Mouse (Mus musculus) brown adipose tissue, adult 24 weeks (tissue): ENCODE results near the gene Ldhb. TPM values are rescaled to one million over a fixed set of nuclear protein-coding genes. Genes with fewer than 3 reads are reported as not detected.
A peak's percentile ranks its signal among the peaks of the same experiment; 100 is the strongest.
"Not testable (repeated sequence)": the region's sequence is repeated elsewhere in the genome, so short reads cannot be mapped to it uniquely, and the experiment has no call there.

Experiments used
- H3K27ac ChIP-seq: fragments of 200-500 bp; replicated peaks from 2 replicates; pipeline ENCODE4 v1.5.1; 2012; ENCODE audit warnings: low read depth, mild to moderate bottlenecking, low read length
- H3K4me1 ChIP-seq: fragments of 200-500 bp; 2 replicates; pipeline ENCODE4 v1.6.1; 2012; ENCODE audit warnings: low read length, mixed read lengths; ENCODE audit not compliant: control insufficient read depth, insufficient read depth, insufficient read length
- H3K4me3 ChIP-seq: fragments of 200-500 bp; 2 replicates; pipeline ENCODE4 v1.5.1; 2012; ENCODE audit warnings: low read depth, mild to moderate bottlenecking, low read length, moderate library complexity; ENCODE audit not compliant: insufficient read depth
- polyA plus RNA-seq: library from polyadenylated mRNA; stranded (reverse); fragments of >200 nt; gene quantifications from 2 replicates; pipeline ENCODE4 v1.2.4, GENCODE M21; 2012; ENCODE audit not compliant: missing spikeins, insufficient read depth, insufficient read length

The Ldhb gene
- polyA plus RNA-seq, 1 experiment, result 1,125 TPM

- Histone ChIP-seq H3K27ac (no peak overlapping the region), H3K4me3 (no peak overlapping the region)
Observed at GRCm38 (mm10) chr6:142529680-142530079, 21.9 kb upstream of the Ldhb start.

DNA sequence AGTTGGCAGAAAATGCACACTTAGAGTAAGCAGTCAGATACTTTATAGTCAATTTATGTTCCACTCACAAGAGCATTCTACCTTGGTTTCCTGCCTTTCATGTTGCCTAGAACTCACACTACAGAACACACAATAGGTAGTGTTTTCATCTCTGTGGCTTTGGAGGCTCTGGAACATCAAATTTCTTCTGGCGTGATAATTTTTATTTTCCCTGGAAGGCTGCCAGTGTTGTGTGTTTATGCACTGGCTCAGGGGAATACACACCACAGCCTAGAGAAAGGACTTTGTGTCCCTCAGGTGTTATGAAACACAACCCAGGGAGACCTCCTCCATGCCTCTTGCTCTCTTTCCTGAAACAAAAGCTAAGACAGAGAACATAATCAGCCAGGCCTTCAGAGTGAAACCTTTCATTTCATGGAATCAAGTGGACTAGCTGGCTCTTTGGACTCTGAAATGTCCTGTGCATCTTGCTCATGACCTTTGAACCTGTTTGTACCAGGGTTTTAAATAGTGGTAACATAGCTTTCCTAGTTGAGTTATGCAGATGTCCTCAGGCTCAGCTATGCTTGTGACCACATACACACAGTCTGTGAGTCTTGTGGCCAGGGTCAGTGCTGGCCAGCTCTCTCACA, 20.3 kb upstream of the Ldhb start:
- Histone ChIP-seq H3K27ac (no peak overlapping the region; the same call in 1 of the 2 replicates), H3K4me1 (no peaks in the 10 kb centered on the region), H3K4me3 (no peak overlapping the region)

More at GRCm38 (mm10) chr6:142529680-142530079, 21.9 kb upstream of the Ldhb start:
- H3K4me1 ChIP-seq, result no peaks in the 10 kb centered on the region

DNA sequence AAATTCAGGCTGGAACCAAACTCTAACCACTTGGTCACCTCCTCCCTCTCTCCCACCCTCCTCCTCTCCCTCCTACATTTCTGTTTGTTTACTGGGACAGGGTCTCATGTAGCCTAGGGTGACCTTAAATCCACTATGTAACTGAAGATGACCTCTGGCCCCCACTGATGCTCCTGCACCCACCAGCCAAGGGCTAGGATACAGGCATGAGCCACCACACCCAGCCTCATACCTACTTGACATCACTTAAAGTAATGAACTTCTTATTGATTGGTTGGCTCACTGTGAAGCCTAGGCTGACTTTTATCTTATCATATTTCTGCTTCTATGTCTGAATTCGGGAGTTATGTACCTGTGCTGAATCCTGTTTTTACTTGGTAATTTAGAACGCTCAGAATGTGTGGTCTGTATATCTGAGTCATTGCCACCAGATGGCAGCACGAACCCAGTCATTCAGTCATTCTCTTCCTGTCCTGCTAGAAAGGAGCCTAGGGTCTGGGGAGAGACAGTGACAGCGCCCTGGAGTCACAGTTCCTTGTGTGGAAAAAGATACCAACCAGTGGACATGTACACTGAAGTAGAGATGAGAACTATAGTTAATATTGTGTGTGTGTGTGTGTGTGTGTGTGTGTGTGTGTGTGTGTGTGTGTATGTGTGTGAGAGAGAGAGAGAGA, 17.0 kb upstream of the Ldhb start:
- no peak overlapping the region for H3K27ac ChIP-seq
- H3K4me3 ChIP-seq, result no peak overlapping the region
- no peaks in the 10 kb centered on the region for H3K4me1 ChIP-seq

- Histone ChIP-seq H3K4me3 (no peak overlapping the region), H3K27ac (no peak overlapping the region), H3K4me1 (no peaks in the 10 kb centered on the region)
Observed at GRCm38 (mm10) chr6:142521591-142522110, 13.9 kb upstream of the Ldhb start.

DNA sequence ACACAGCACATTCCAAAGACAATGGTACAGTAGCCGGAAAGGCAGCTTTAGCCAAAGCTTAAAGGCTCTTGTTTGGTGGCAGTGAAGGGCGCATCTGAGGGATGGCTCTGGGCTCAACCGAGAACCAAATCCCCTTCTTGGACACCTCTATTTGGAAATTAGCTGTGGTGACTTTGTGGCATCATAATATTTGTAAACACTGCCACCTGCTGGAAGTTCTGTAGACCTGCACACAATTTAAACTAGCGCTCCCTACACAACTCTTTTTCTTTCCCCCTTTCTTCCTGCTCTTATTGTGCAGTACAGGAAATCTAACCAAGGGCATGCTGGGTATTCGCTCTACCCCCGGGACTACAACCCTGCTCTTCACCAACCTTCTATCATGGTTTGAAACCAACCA, 11.4 kb upstream of the Ldhb start:
- H3K4me3 ChIP-seq, result no peak overlapping the region
- H3K27ac ChIP-seq, result no peak overlapping the region
- no peaks in the 10 kb centered on the region for H3K4me1 ChIP-seq

GRCm38 (mm10) chr6:142515379-142515778, 7.6 kb upstream of the Ldhb start:
- H3K4me1 ChIP-seq, H3K27ac ChIP-seq, H3K4me3 ChIP-seq: not testable (repeated sequence)

DNA sequence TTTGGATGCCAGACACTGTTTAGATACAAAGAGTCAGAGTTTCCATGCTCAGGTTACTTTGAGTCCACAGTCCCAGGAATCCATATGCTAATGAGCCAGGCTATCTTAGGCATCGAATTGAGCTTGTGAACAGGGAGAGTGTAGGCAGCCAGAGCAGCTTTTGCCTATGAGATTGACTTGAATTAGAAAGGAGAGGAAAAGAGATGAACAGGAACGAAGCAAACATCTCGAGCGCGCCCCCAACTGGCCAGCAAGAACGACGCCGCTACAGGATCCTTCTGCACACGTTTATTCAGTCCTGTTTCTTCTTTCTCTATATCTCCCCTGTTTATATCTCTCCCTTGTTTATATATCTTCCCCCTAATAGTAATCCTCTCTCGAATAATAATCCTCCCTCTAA, 7.2 kb upstream of the Ldhb start:
- no peak overlapping the region for H3K4me3 ChIP-seq
- no peak overlapping the region for H3K27ac ChIP-seq
- H3K4me1 ChIP-seq, result no peaks in the 10 kb centered on the region

- Histone ChIP-seq H3K27ac (no peak overlapping the region), H3K4me3 (no peak overlapping the region), H3K4me1 (peaks cover 3% of the 10 kb centered on the region; the same call in 1 of the 2 replicates)
Observed at GRCm38 (mm10) chr6:142512902-142513301, 5.1 kb upstream of the Ldhb start.

GRCm38 (mm10) chr6:142511516-142512135, 3.9 kb upstream of the Ldhb start:
- Histone ChIP-seq H3K27ac (no peak overlapping the region), H3K4me3 (no peak overlapping the region)

GRCm38 (mm10) chr6:142508663-142509062, 906 bp upstream of the Ldhb start:
- no peak overlapping the region for H3K4me3 ChIP-seq
- H3K4me1 ChIP-seq, result peaks cover 3% of the 10 kb centered on the region; the same call in 1 of the 2 replicates
- peak overlapping the region; percentile 80 for H3K27ac ChIP-seq

More at GRCm38 (mm10) chr6:142511516-142512135, 3.9 kb upstream of the Ldhb start:
- peaks cover 3% of the 10 kb centered on the region; the same call in 1 of the 2 replicates for H3K4me1 ChIP-seq

DNA sequence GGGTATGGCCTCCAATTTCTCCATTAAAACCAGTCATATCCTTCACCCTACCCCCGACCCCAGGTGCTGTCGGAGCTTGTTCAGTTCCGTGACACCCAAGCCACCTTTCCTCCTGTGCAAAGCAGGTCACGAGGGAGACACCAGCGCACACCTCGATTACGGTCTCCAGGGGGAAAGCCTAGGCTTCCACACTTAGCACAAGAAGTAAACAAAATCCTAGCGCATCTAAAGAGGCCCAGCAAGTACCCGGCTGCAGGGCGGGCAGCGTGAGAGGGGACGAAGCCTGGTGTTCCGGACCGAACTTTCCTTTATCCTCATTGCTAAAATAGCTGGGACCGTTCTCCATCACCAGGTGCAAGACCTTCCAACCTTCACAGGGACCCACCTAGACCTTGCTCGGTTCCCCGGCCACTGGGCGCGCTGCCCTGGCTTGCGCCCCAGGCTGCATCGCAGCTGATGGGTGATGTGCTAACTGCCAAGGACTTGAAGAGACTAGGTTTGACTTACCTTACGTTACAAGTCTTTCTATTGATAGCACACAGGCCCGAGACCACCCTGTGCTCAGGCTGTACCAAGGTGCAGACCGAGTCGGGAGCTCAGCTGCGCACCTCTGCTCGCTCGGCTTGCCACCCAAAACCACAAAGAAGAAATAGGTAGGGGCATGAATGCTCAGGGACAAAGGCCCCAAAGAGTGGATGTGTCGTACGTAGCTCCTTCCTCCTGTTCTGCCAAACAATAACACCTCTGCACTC, 548 bp downstream of the Ldhb start:
- H3K4me1 ChIP-seq, result peaks cover 3% of the 10 kb centered on the region; the same call in 1 of the 2 replicates
- H3K4me3 ChIP-seq, result peak overlapping the region; percentile 86
- peak overlapping the region; percentile 52 for H3K27ac ChIP-seq

GRCm38 (mm10) chr6:142506338-142507032, 1.3 kb downstream of the Ldhb start:
- Histone ChIP-seq H3K4me1 (peaks cover 3% of the 10 kb centered on the region; the same call in 1 of the 2 replicates), H3K4me3 (peak overlapping the region; percentile 86), H3K27ac (peak overlapping the region; percentile 29)

GRCm38 (mm10) chr6:142503601-142504000, 4.2 kb downstream of the Ldhb start:
- no peak overlapping the region for H3K27ac ChIP-seq
- H3K4me3 ChIP-seq, result no peak overlapping the region
- H3K4me1 ChIP-seq, result peaks cover 3% of the 10 kb centered on the region; the same call in 1 of the 2 replicates

DNA sequence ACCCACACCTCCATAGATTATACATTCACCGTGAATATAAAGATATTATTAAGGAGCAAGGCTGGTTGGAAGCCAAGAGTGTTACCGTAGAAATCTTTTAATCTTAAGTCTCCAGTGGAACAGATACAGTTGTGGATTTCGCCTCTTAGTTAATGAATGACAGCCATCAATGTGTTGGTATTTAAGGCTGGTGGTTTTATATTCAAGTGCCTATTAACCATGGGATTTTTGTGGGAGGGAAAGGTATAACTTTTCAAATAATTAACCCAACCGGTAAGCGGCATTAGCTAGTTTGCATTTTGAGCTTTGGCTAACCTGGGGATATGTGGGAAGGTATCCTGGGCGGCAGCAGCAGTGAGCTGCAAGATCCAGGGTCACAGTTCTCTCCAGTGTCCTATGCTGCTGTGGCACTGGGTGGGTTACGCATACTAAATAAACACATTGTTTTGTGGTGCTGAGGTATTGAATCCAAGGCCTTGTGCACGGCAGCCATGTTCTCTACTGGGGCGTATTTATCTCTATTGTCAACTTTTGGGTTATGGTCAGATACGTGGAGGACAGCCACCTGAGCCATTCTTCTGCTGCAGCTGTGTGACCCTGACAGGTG, 5.1 kb downstream of the Ldhb start:
- H3K27ac ChIP-seq, result no peak overlapping the region
- H3K4me3 ChIP-seq, result no peak overlapping the region
- H3K4me1 ChIP-seq, result no peaks in the 10 kb centered on the region
